Mouse (Mus musculus) mouse embryonic stem cell (cell line): ENCODE measurements around the gene Pvr.

Experiments
- in situ Hi-C, 2 experiments: fragments of 300-500 bp; cut with MboI; formaldehyde crosslinking; loops; 1 replicate in 1 of 2; 3 replicates in 1 of 2; pipeline ENCODE4 v1.14.3; 2019 to 2020; ENCODE audit warnings: low sequenced_read_pairs in 2 of 2, low pct_unique_long_range_greater_than_20kb in 1 of 2, mixed read lengths in 1 of 2; ENCODE audit not compliant: unreplicated experiment in 1 of 2

Gene Pvr

DNA sequence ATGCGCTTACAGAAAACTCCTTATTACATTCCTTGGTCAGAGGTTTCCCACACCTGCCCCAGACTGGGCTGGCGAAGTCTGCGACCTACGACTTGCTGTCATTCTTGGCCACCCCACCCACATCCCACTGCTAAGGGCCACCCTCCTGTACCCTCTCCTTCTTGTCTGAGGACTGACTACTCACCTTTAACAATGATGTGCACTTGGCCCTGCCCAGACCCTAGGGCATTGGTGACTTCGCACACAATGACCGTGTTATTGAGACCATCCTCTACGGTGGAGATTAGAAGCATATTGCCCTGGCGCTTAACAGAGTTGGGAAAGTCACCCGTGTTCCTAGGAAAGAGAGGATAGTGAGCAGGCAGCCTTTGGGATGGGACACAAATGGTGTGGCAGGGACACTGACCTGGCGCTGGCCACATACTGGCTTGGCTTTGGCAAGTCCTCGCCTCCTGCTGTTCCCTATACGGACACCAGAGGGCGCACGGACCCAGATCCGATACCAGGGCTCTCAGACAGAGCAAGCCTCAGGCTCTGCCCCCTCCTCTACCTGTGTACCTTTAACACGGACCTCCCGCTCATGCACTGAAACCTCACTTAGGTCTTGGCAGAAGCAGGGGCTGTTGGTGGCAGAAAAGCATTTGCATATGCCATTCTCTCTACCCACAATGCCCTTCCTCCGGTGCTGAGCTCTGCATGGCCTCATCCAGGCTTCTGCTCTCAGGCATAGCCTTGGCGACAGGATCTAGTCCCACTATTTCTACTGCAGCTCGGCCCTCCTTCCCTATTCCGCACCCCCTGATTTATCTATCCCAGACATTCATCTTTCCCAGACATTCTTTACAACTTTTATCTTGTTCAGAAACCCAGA lies 10.3 kb downstream of the Pvr start:
- in situ Hi-C loops = loop anchor here in 1 of 2 experiments (5.0 kb wide), 1 partner anchor 47 kb away; no protein-coding TSS in a partner anchor

DNA sequence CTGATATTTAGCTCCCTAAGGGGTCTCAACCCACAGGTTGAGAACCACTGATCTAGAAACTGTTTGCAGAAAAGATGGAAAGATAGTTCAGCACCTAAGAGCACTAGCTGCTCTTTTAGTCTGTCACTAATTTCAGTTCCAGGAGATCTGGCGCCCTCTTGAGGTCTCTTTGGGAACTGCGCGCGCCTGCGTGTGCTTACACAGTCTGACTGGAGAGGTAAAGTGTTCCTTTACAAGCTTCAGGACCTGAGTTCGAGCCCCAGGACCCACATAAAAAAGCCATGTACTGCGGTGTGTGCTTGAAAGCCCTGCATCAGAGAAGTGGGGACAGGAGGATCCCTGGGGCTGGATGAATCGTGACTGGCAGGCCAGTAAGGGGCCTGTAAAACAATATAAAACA lies 31.1 kb downstream of the Pvr start:
- in situ Hi-C loops = no loop called here

DNA sequence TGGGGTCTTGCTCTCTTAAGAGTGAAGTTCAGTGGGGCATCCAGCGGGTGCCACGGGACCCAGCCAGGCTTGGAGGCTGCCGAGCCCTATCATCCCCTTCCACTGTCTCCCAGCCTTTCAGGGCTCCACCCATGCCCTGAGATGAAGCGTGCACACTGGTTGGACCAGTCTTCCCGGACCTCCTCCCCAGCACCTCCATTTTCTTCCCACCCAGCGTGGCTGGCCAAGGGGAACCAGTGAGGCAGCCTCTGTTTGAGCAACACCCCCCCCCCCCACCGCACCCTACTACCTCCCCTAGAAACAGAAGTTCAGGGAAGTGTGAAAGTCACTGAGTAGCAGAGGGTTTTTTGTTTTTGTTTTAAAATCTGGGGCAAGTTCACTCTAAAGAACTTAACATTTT lies 33.1 kb downstream of the Pvr start, which contains the start of gene Ceacam19:
Gene Ceacam19, minus strand, starts transcription at position 117 of the 400 bp plus-strand sequence.
- in situ Hi-C loops = no loop called here

GRCm38 (mm10) chr7:19880754-19881153 lies 40.2 kb downstream of the Pvr start:
- in situ Hi-C loops = no loop called here

GRCm38 (mm10) chr7:19876781-19877425 lies 44.1 kb downstream of the Pvr start:
- in situ Hi-C loops = loop anchor here in 1 of 2 experiments (5.0 kb wide), 1 partner anchor 90 kb away; the partner anchor contains the start of gene Ceacam20

DNA sequence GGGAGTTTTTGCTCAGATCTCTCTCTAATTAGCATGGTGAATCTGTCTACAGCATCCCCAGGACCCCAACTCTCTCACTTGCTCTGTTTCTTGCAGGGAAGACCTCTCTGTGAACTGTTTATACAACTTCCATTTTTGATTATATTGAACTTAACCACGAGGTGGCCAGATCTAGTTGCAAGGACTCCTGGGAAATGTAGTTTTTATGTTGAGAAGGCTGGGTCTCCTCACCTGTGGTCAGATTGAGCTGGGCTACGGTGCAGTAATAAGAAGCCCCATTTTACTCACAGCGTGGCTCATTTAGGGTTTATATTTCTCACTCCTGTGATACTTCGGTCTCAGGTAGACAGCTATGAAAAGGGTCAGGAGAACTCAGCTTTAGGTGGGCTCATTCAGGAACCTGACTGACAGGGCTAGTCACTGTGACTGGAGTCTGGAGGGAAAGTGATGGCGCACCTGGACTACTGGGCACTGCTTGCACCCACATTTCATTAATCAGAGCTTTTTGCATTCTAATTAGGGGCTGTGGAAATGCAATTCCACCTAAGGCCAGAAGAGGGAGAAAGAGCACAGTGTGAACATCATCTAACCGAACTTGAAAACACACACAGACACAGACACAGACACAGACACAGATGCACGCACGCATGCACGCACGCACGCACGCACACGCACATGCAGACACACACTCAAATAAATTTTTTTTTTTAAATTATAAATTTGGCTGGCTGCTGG lies 44.8 kb downstream of the Pvr start:
- in situ Hi-C loops = loop anchor here in 1 of 2 experiments (5.0 kb wide), 1 partner anchor 91 kb away; the partner anchor contains the start of gene Ceacam20

DNA sequence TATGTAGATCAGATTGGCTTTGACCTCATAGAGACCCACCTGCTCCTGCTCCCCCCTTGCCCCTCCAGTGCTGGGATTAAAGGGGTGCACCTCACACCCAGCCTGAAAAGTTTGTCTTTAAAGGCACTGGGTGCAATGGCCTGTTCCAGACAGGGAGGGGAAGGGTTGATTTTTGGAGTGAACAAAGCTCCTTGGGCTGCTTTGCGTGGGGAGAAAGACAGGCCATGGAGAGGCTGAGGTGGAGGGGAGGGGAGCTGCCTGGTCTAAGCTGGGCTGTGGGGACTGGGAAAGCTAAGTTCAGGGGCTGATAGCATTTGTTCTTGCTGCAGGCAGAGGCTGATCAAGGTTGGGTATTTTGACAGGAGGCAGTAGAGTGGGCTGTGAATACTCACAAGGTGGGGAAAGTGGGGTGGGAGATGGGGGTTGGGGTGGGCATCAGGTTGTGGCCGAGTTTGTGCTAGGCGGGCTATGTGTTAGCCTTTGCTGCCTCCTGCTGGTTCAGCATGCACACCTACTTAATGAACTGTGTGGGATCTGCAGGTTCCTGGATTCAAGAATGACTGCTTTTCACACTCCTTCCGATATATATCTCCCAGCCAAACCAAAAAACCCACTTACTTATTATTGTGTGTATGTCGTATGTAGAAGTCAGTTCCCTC lies 48.9 kb downstream of the Pvr start:
- in situ Hi-C loops = loop anchor here (5.0 kb wide), 1 partner anchor 70 kb away; no protein-coding TSS in a partner anchor

- in situ Hi-C loops = loop anchor here (5.0 kb wide), 1 partner anchor 69 kb away; no protein-coding TSS in a partner anchor
Measured at GRCm38 (mm10) chr7:19871137-19871621, 49.8 kb downstream of the Pvr start.

- in situ Hi-C loops = no loop called here
Measured at GRCm38 (mm10) chr7:19867751-19868399, 53.1 kb downstream of the Pvr start.

- in situ Hi-C loops = no loop called here
Measured at GRCm38 (mm10) chr7:19866490-19866889, 54.5 kb downstream of the Pvr start.

GRCm38 (mm10) chr7:19865246-19866036 lies 55.5 kb downstream of the Pvr start:
- in situ Hi-C loops = no loop called here

GRCm38 (mm10) chr7:19864241-19864640 lies 56.7 kb downstream of the Pvr start:
- in situ Hi-C loops = no loop called here

GRCm38 (mm10) chr7:19861199-19861598 lies 59.8 kb downstream of the Pvr start, which contains the start of gene Ceacam16:
Ceacam16 (minus strand) TSS chr7:19861299.
- in situ Hi-C loops = no loop called here

DNA sequence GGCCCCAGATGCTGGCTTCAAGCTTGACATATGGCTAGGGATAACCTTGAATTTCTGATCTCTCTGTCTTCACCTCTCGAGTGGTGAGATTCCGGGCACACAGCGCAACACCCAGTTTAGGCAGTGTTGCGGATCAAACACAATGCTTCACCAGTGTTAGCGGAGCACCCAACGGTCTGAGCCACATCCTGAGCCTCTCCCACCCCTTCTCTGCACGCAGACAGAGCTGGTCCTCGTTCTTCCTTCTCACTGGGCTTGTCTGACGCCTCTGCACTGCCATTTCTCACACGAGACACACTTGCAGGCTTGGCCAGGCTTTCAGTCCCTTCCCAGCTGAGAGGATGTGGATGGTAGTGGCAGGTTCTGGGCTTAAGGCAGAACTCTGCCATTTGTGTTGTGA lies 61.2 kb downstream of the Pvr start:
- in situ Hi-C loops = no loop called here

GRCm38 (mm10) chr7:19856283-19856682 lies 64.7 kb downstream of the Pvr start:
- in situ Hi-C loops = no loop called here

GRCm38 (mm10) chr7:19855663-19856062 lies 65.3 kb downstream of the Pvr start:
- in situ Hi-C loops = no loop called here
